9 mouse cellular contexts compared by ENCODE assay signal in genomic region chr3:20304758-20305352, GRCm38 (mm10). TPM values are rescaled to one million over a fixed set of nuclear protein-coding genes. Genes with fewer than 3 reads are reported as not detected.
A peak's percentile ranks its signal among the peaks of the same experiment; 100 is the strongest.
DNase-seq lines count a peak whose midpoint lies in the region; ATAC-seq lines count a peak whose summit lies in the region.
"Had no signal": no experiment of that assay in that cellular context is flagged by ENCODE, and none has a peak within 500 bp of the region (broad histone marks: within the 10 kb centered on the region; RNA-seq: fewer than 3 reads in every experiment).

No protein-coding gene starts in this region.

- H3K4me1 ChIP-seq in hindbrain, embryonic 11.5 days (replicated peaks; ENCODE audit: control insufficient read depth, insufficient read depth, low read length), result no peaks in the 10 kb centered on the region
- H3K4me1 ChIP-seq: midbrain, embryonic 15.5 days had no signal

- intact Hi-C loops in heart, postnatal 25 days (cut with DNase I), result no loop called here

- H3K27me3 ChIP-seq in hindbrain, embryonic 11.5 days (ENCODE audit: control insufficient read depth, insufficient read depth, low read length), result no peaks in the 10 kb centered on the region
- H3K27me3 ChIP-seq: midbrain, embryonic 15.5 days had no signal

- no peak overlapping the region for H3K9ac ChIP-seq in hindbrain, embryonic 11.5 days (ENCODE audit: low read depth, low read length)
- H3K9ac ChIP-seq: midbrain, embryonic 15.5 days had no signal

- no peak overlapping the region for H3K4me2 ChIP-seq in hindbrain, embryonic 11.5 days (replicated peaks; ENCODE audit: low read depth, low read length)
- H3K4me2 ChIP-seq: midbrain, embryonic 15.5 days had no signal

- H3K36me3 ChIP-seq in hindbrain, embryonic 11.5 days (ENCODE audit: control insufficient read depth, insufficient read depth, low read length), result no peaks in the 10 kb centered on the region
- H3K36me3 ChIP-seq: midbrain, embryonic 15.5 days had no signal

- WGBS in hindbrain, embryonic 11.5 days, result 60% methylated on average over 2 of the region's 2 CpGs

- no peaks in the 10 kb centered on the region for H3K9me3 ChIP-seq in hindbrain, embryonic 11.5 days (ENCODE audit: control insufficient read depth, low read length)
- H3K9me3 ChIP-seq: midbrain, embryonic 15.5 days had no signal

- peak; percentile 8 to 12 for DNase-seq in frontal cortex, postnatal 10 days (ENCODE audit: low spot score in 2 of 2)
- DNase-seq in frontal cortex, postnatal 36 days (ENCODE audit: low spot score in 2 of 2), result no peak
- peak; percentile 22 for DNase-seq in CD4-positive helper T cell, adult 2 months (ENCODE audit: low read depth, low spot score)
- peak; percentile 11 for DNase-seq in heart, postnatal 25 days (ENCODE audit: low spot score)
- DNase-seq in lung, postnatal 10 days, result peak; percentile 2
- DNase-seq in hindbrain, embryonic 11.5 days (ENCODE audit: low spot score), result no peak
- no peak for DNase-seq in cerebellum, adult 11 months
- no peak for DNase-seq in urinary bladder, postnatal 36 days (ENCODE audit: low spot score in 2 of 2)

- H3K27ac ChIP-seq in hindbrain, embryonic 11.5 days (ENCODE audit: low read depth, low read length), result no peak overlapping the region
- H3K27ac ChIP-seq: midbrain, embryonic 15.5 days had no signal

- H3K4me3 ChIP-seq in hindbrain, embryonic 11.5 days (ENCODE audit: low read depth, low read length), result no peak overlapping the region
- H3K4me3 ChIP-seq: midbrain, embryonic 15.5 days had no signal

- no peak for ATAC-seq in hindbrain, embryonic 11.5 days (ENCODE audit: low FRiP score)
- ATAC-seq: midbrain, embryonic 15.5 days had no signal

RNA-seq across cellular contexts. Expression of gene Cpb1, which starts 29.3 kb away (rescaled TPM):
- not detected for total RNA-seq in heart, postnatal 25 days (2021)
- not detected in 2 replicates for polyA plus RNA-seq in hindbrain, embryonic 11.5 days (2014; fragmentation: Nextera tagmentation; extraction: Ambion mirVana)

Comparison
In these comparisons a context has a peak if more than half of its experiments do, and no peak if none do; other contexts are left out.
1. DNase-seq: peak in frontal cortex, postnatal 10 days (2 of 2), CD4-positive helper T cell, adult 2 months (single experiment), heart, postnatal 25 days (single experiment) and lung, postnatal 10 days (single experiment); none in frontal cortex, postnatal 36 days (0 of 2), hindbrain, embryonic 11.5 days (single experiment), cerebellum, adult 11 months (single experiment) and urinary bladder, postnatal 36 days (0 of 2).